Mouse (Mus musculus) lung, postnatal 0 days (tissue): ENCODE results near the gene Efcab6. TPM values are rescaled to one million over a fixed set of nuclear protein-coding genes. Genes with fewer than 3 reads are reported as not detected.

Experiments
- ATAC-seq: fragments of 200-750 bp; cut with Nextera tagmentation; 2 replicates; pipeline ENCODE4 v1.8.0; 2017; ENCODE audit warnings: moderate library complexity
- DNase-seq: peaks from one replicate; pipeline ENCODE4 v3.0.0-alpha.2; 2016; ENCODE audit warnings: low spot score
- H3K27ac ChIP-seq: fragments of 300-500 bp; sonication (generic); 2 replicates; pipeline ENCODE4 v1.5.1; 2014; ENCODE audit warnings: antibody characterized with exemption, mild to moderate bottlenecking, low read length, mixed read lengths
- H3K27me3 ChIP-seq: fragments of 300-500 bp; sonication (generic); replicated peaks from 2 replicates; pipeline ENCODE4 v1.6.1; 2014; ENCODE audit warnings: low read length, mixed read lengths; ENCODE audit not compliant: insufficient read depth
- H3K36me3 ChIP-seq: fragments of 300-500 bp; sonication (generic); 2 replicates; pipeline ENCODE4 v1.6.1; 2014; ENCODE audit warnings: low read length, mixed read lengths; ENCODE audit not compliant: insufficient read depth
- H3K4me1 ChIP-seq: fragments of 300-500 bp; sonication (generic); 2 replicates; pipeline ENCODE4 v1.6.1; 2014; ENCODE audit warnings: antibody characterized with exemption, low read depth, low read length, mixed read lengths; ENCODE audit not compliant: insufficient read depth
- H3K4me2 ChIP-seq: fragments of 300-500 bp; sonication (generic); replicated peaks from 2 replicates; pipeline ENCODE4 v1.6.1; 2014; ENCODE audit warnings: low read depth, mild to moderate bottlenecking, low read length, moderate library complexity, mixed read lengths
- H3K4me3 ChIP-seq: fragments of 300-500 bp; sonication (generic); 2 replicates; pipeline ENCODE4 v1.5.1; 2014; ENCODE audit warnings: low read depth, low read length
- H3K9ac ChIP-seq: fragments of 300-500 bp; sonication (generic); replicated peaks from 2 replicates; pipeline ENCODE4 v1.6.1; 2014; ENCODE audit warnings: low read depth, mild to moderate bottlenecking
- H3K9me3 ChIP-seq: fragments of 300-500 bp; sonication (generic); 2 replicates; pipeline ENCODE4 v1.6.1; 2016; ENCODE audit warnings: low read length, mixed read lengths
- CTCF ChIP-seq: IDR thresholded peaks from 2 replicates; pipeline ENCODE4 v1.5.1; 2016; ENCODE audit warnings: antibody characterized with exemption, mild to moderate bottlenecking
- EP300 ChIP-seq: IDR thresholded peaks from 2 replicates; pipeline ENCODE4 v1.6.1; 2016; ENCODE audit warnings: antibody characterized with exemption, mild to moderate bottlenecking, control low read depth
- WGBS: fragments of 180-500 bp; shearing (Covaris S2); extraction: QIAGEN DNeasy Blood & Tissue Kit; methylation state at CpG from one replicate; pipeline ENCODE4 v1.1.7; 2014; 5-methylcytosine and 5-hydroxymethylcytosine counted together
- polyA plus RNA-seq: library from polyadenylated mRNA; unstranded; fragments of >200 nt; fragmentation: Nextera tagmentation; extraction: Ambion mirVana; gene quantifications from 2 replicates; pipeline ENCODE4 v1.2.1, GENCODE M21; 2015

Gene Efcab6
- polyA plus RNA-seq, 1 experiment from 2014 or later, result 0.63 TPM

- H3K27me3 ChIP-seq, result 0 out of 2 replicates have a peak, but pooled peaks cover 3% of the 10 kb centered on the region
- no peak overlapping the region for H3K4me2 ChIP-seq
- no peaks in the 10 kb centered on the region; the same call in 1 of the 2 replicates for H3K4me1 ChIP-seq
- no peak for TF ChIP-seq CTCF
- no peak for TF ChIP-seq EP300
- H3K9me3 ChIP-seq, result no peaks in the 10 kb centered on the region
- no peak overlapping the region for H3K4me3 ChIP-seq
- no peak overlapping the region for H3K27ac ChIP-seq
- DNase-seq (no peak), ATAC-seq (no peak)
- 52% methylated on average over 3 of the region's 3 CpGs for WGBS
- no peaks in the 10 kb centered on the region for H3K36me3 ChIP-seq
- H3K9ac ChIP-seq, result no peak overlapping the region
Observed at GRCm38 (mm10) chr15:83999071-83999470, 66.1 kb downstream of the Efcab6 start.

GRCm38 (mm10) chr15:83998586-83998985 lies 66.6 kb downstream of the Efcab6 start:
- Histone ChIP-seq H3K4me3 (no peak overlapping the region), H3K27ac (no peak overlapping the region), H3K9me3 (no peaks in the 10 kb centered on the region), H3K27me3 (0 out of 2 replicates have a peak, but pooled peaks cover 3% of the 10 kb centered on the region), H3K9ac (no peak overlapping the region), H3K36me3 (no peaks in the 10 kb centered on the region), H3K4me2 (no peak overlapping the region), H3K4me1 (no peaks in the 10 kb centered on the region; the same call in 1 of the 2 replicates)
- WGBS, result 46% methylated on average over 7 of the region's 7 CpGs
- no peak for ATAC-seq
- DNase-seq, result no peak
- TF ChIP-seq CTCF (no peak), EP300 (no peak)

GRCm38 (mm10) chr15:83998115-83998514 lies 67.1 kb downstream of the Efcab6 start:
- no peak overlapping the region for H3K9ac ChIP-seq
- no peaks in the 10 kb centered on the region for H3K36me3 ChIP-seq
- no peaks in the 10 kb centered on the region; the same call in 1 of the 2 replicates for H3K4me1 ChIP-seq
- 24% methylated on average over 19 of the region's 19 CpGs for WGBS
- 0 out of 2 replicates have a peak, but pooled peaks have one; percentile 22 for TF ChIP-seq EP300
- no peak for TF ChIP-seq CTCF
- ATAC-seq (peak; percentile 87), DNase-seq (peak; percentile 81)
- 0 out of 2 replicates have a peak, but pooled peaks cover 3% of the 10 kb centered on the region for H3K27me3 ChIP-seq
- H3K27ac ChIP-seq, result no peak overlapping the region
- no peak overlapping the region for H3K4me3 ChIP-seq
- H3K4me2 ChIP-seq, result no peak overlapping the region
- H3K9me3 ChIP-seq, result no peaks in the 10 kb centered on the region

GRCm38 (mm10) chr15:83997550-83997949 lies 67.6 kb downstream of the Efcab6 start:
- no peak overlapping the region for H3K4me2 ChIP-seq
- DNase-seq, result peak; percentile 75
- 0 out of 2 replicates have a peak, but pooled peaks cover 3% of the 10 kb centered on the region for H3K27me3 ChIP-seq

GRCm38 (mm10) chr15:83996864-83997263 lies 68.3 kb downstream of the Efcab6 start:
- H3K4me1 ChIP-seq, result no peaks in the 10 kb centered on the region; the same call in 1 of the 2 replicates
- TF ChIP-seq CTCF (no peak), EP300 (no peak)
- H3K4me2 ChIP-seq, result no peak overlapping the region
- no peak overlapping the region for H3K4me3 ChIP-seq
- H3K9ac ChIP-seq, result no peak overlapping the region
- H3K36me3 ChIP-seq, result no peaks in the 10 kb centered on the region
- no peak overlapping the region for H3K27ac ChIP-seq
- no peak for ATAC-seq
- DNase-seq, result peak; percentile 5
- 0 out of 2 replicates have a peak, but pooled peaks cover 3% of the 10 kb centered on the region for H3K27me3 ChIP-seq
- 65% methylated on average over 7 of the region's 7 CpGs for WGBS
- no peaks in the 10 kb centered on the region for H3K9me3 ChIP-seq

More at GRCm38 (mm10) chr15:83997550-83997949, 67.6 kb downstream of the Efcab6 start:
- H3K4me1 ChIP-seq, result no peaks in the 10 kb centered on the region; the same call in 1 of the 2 replicates
- no peak overlapping the region for H3K27ac ChIP-seq
- WGBS, result 26% methylated on average over 4 of the region's 4 CpGs
- H3K4me3 ChIP-seq, result no peak overlapping the region
- no peaks in the 10 kb centered on the region for H3K9me3 ChIP-seq
- no peaks in the 10 kb centered on the region for H3K36me3 ChIP-seq
- peak; percentile 55 for TF ChIP-seq CTCF
- no peak for TF ChIP-seq EP300
- no peak overlapping the region for H3K9ac ChIP-seq
- ATAC-seq, result peak; percentile 85

DNA sequence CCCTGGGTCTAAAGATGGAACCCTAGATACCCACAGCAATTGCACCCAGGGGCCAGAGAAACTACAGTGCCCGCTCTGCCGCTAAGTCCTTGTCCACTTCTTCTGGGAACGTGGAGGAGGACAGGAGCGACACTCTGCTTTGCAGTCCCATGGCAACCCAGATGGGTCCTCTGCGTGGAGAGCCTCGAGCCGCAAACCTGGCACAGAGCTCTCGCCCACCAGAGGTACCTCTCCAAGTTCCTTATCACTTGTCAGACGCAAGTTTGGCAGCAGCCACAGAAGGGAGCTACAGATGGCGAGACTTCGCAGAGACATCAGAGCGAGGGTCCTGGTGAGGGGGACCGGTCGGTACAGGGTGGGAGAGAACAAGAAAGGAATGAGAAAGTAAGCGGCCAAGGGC lies 73.0 kb downstream of the Efcab6 start:
- no peaks in the 10 kb centered on the region for H3K27me3 ChIP-seq
- H3K36me3 ChIP-seq, result no peaks in the 10 kb centered on the region
- H3K9me3 ChIP-seq, result no peaks in the 10 kb centered on the region
- TF ChIP-seq EP300 (no peak), CTCF (no peak)
- no peak overlapping the region for H3K27ac ChIP-seq
- no peaks in the 10 kb centered on the region; the same call in 1 of the 2 replicates for H3K4me1 ChIP-seq
- WGBS, result 68% methylated on average over 15 of the region's 15 CpGs
- no peak overlapping the region for H3K4me3 ChIP-seq
- ATAC-seq (no peak), DNase-seq (no peak)
- H3K9ac ChIP-seq, result no peak overlapping the region
- H3K4me2 ChIP-seq, result no peak overlapping the region
